Mouse (Mus musculus) E14TG2a.4 (cell line): ENCODE measurements at regions not wholly inside any gene's neighbourhood (a gene's known extent, or its start where the extent isn't known, plus 50 kb on each side); places are given as distances from the start of the nearest gene placed in this dataset.

Experiments used
- CTCF ChIP-seq: conservative IDR thresholded peaks from 2 replicates; pipeline ENCODE4 v1.5.1; 2014; ENCODE audit warnings: low read length
- POU5F1 ChIP-seq: IDR thresholded peaks from 2 replicates; pipeline ENCODE4 v1.6.1; 2014; ENCODE audit warnings: low read length, borderline replicate concordance

GRCm38 (mm10) chr15:86937364-86937763 lies 606.7 kb upstream of the Fam19a5 start:
- TF ChIP-seq CTCF (no peak), POU5F1 (no peak)
